Mouse (Mus musculus) liver, adult 2 months (tissue): ENCODE measurements around the gene Cpn1.

Experiments used
- CTCF ChIP-seq: fragments of 200-500 bp; IDR thresholded peaks from 2 replicates; pipeline ENCODE4 v1.5.1; 2011; ENCODE audit warnings: low read depth, low read length, control low read depth
- POLR2A ChIP-seq: fragments of 200-500 bp; IDR thresholded peaks from 2 replicates; pipeline ENCODE4 v1.6.1; 2011; ENCODE audit warnings: low read length, control low read depth; ENCODE audit not compliant: insufficient read depth; ENCODE audit errors: extremely low read depth

GRCm38 (mm10) chr19:43930366-43930765 lies 56.0 kb downstream of the Cpn1 start:
- no peak for TF ChIP-seq CTCF
- no peak for TF ChIP-seq POLR2A
